Mouse (Mus musculus) MEL (cell line): Measurements from ENCODE around the gene H2-Ab1. TPM values are rescaled to one million over a fixed set of nuclear protein-coding genes. Genes with fewer than 3 reads are reported as not detected.

Experiments
- DNase-seq: peaks from one replicate; pipeline ENCODE4 v3.0.0; 2011; ENCODE audit warnings: low read depth, low spot score
- H3K27ac ChIP-seq: 2 replicates; pipeline ENCODE4 v1.5.1; 2012; ENCODE audit warnings: low read depth, mild to moderate bottlenecking, control low read depth, low read length, moderate library complexity; ENCODE audit not compliant: control insufficient read depth
- H3K27me3 ChIP-seq, 2 experiments: fragments of 150-350 bp in 1 of 2; sonication (generic) in 1 of 2; 2 replicates each; pipeline ENCODE4 v1.6.1; 2012; ENCODE audit warnings: low read length in 2 of 2, mild to moderate bottlenecking in 2 of 2, improper control_type of control experiment in 1 of 2, moderate library complexity in 1 of 2; ENCODE audit not compliant: insufficient read depth in 2 of 2, control insufficient read depth in 1 of 2
- H3K36me3 ChIP-seq, 2 experiments: 2 replicates each; pipeline ENCODE4 v1.6.1; 2012 to 2014; ENCODE audit warnings: low read length in 2 of 2, improper control_type of control experiment in 1 of 2, inconsistent platforms in 1 of 2, mild to moderate bottlenecking in 1 of 2; ENCODE audit not compliant: insufficient read depth in 2 of 2, control insufficient read depth in 1 of 2
- H3K4me1 ChIP-seq, 2 experiments: fragments of 150-350 bp in 1 of 2; sonication (generic) in 1 of 2; 2 replicates each; pipeline ENCODE4 v1.6.1; 2012; ENCODE audit warnings: low read length in 2 of 2, improper control_type of control experiment in 1 of 2, mild to moderate bottlenecking in 1 of 2; ENCODE audit not compliant: insufficient read depth in 2 of 2, control insufficient read depth in 1 of 2
- H3K4me3 ChIP-seq, 2 experiments: fragments of 150-350 bp in 1 of 2; sonication (generic) in 1 of 2; 2 replicates each; pipeline ENCODE4 v1.5.1; 2012; ENCODE audit warnings: low read depth in 2 of 2, low read length in 2 of 2, mild to moderate bottlenecking in 2 of 2, moderate library complexity in 2 of 2, control low read depth in 1 of 2, improper control_type of control experiment in 1 of 2; ENCODE audit not compliant: control insufficient read depth in 1 of 2, insufficient read depth in 1 of 2
- H3K79me2 ChIP-seq: 2 replicates; pipeline ENCODE4 v1.6.1; 2012; ENCODE audit warnings: mild to moderate bottlenecking, low read length, moderate library complexity; ENCODE audit not compliant: control insufficient read depth, poor library complexity, insufficient read depth
- H3K9ac ChIP-seq: 2 replicates; pipeline ENCODE4 v1.6.1; 2012; ENCODE audit warnings: low read depth, mild to moderate bottlenecking, control low read depth, low read length, moderate library complexity; ENCODE audit not compliant: control insufficient read depth, poor library complexity, severe bottlenecking
- H3K9me3 ChIP-seq: fragments of 150-350 bp; sonication (generic); replicated peaks from 2 replicates; pipeline ENCODE4 v1.6.1; 2012; ENCODE audit warnings: mild to moderate bottlenecking, low read length, improper control_type of control experiment, moderate library complexity; ENCODE audit not compliant: insufficient read depth
- CHD1 ChIP-seq: IDR thresholded peaks from 2 replicates; pipeline ENCODE4 v1.6.1; 2012; ENCODE audit warnings: low read depth, mild to moderate bottlenecking, inconsistent platforms, low read length, improper control_type of control experiment
- CHD2 ChIP-seq: IDR thresholded peaks from 2 replicates; pipeline ENCODE4 v1.6.1; 2011; ENCODE audit warnings: low read length, improper control_type of control experiment
- CTCF ChIP-seq, 3 experiments: IDR thresholded peaks in 2 of 3; conservative IDR thresholded peaks in 1 of 3; 2 replicates each; pipeline ENCODE4 v1.5.1; 2011 to 2012; ENCODE audit warnings: low read length in 3 of 3, low read depth in 2 of 3, mild to moderate bottlenecking in 2 of 3, improper control_type of control experiment in 1 of 3, inconsistent platforms in 1 of 3, mixed read lengths in 1 of 3, moderate library complexity in 1 of 3; ENCODE audit not compliant: control insufficient read depth in 1 of 3, insufficient read depth in 1 of 3, poor library complexity in 1 of 3, severe bottlenecking in 1 of 3
- MAX ChIP-seq: IDR thresholded peaks from 2 replicates; pipeline ENCODE4 v1.6.1; 2011; ENCODE audit warnings: low read length, improper control_type of control experiment
- MAZ ChIP-seq: IDR thresholded peaks from 2 replicates; pipeline ENCODE4 v1.6.1; 2012; ENCODE audit warnings: low read depth, mild to moderate bottlenecking, inconsistent platforms, low read length, improper control_type of control experiment
- MEF2A ChIP-seq: IDR thresholded peaks from 2 replicates; pipeline ENCODE4 v1.6.1; 2014; ENCODE audit warnings: low read depth, mild to moderate bottlenecking, inconsistent platforms, low read length, improper control_type of control experiment; ENCODE audit not compliant: poor library complexity, insufficient replicate concordance, severe bottlenecking; ENCODE audit errors: extremely low read depth
- MYB ChIP-seq: IDR thresholded peaks from 2 replicates; pipeline ENCODE4 v1.6.1; 2011; ENCODE audit warnings: mild to moderate bottlenecking, low read depth, low read length, improper control_type of control experiment
- MYC ChIP-seq: IDR thresholded peaks from 2 replicates; pipeline ENCODE4 v1.6.1; 2011; ENCODE audit warnings: low read depth, mild to moderate bottlenecking, low read length, improper control_type of control experiment, moderate library complexity
- NELFE ChIP-seq: IDR thresholded peaks from 2 replicates; pipeline ENCODE4 v1.6.1; 2011; ENCODE audit warnings: low read depth, low read length, improper control_type of control experiment
- POLR2AphosphoS2 ChIP-seq: IDR thresholded peaks from 2 replicates; pipeline ENCODE4 v1.6.1; 2011; ENCODE audit warnings: low read length, improper control_type of control experiment
- POLR2AphosphoS5 ChIP-seq: IDR thresholded peaks from 2 replicates; pipeline ENCODE4 v1.6.1; 2012; ENCODE audit warnings: low read depth, borderline replicate concordance, mild to moderate bottlenecking, inconsistent platforms, low read length, moderate library complexity, mixed read lengths
- SIN3A ChIP-seq: IDR thresholded peaks from 2 replicates; pipeline ENCODE4 v1.6.1; 2012; ENCODE audit warnings: low read length, improper control_type of control experiment, inconsistent platforms
- SMC3 ChIP-seq: IDR thresholded peaks from 2 replicates; pipeline ENCODE4 v1.6.1; 2011; ENCODE audit warnings: low read depth, low read length, improper control_type of control experiment
- TAL1 ChIP-seq: IDR thresholded peaks from 2 replicates; pipeline ENCODE4 v1.6.1; 2012; ENCODE audit warnings: mild to moderate bottlenecking, inconsistent platforms, low read length, moderate library complexity, mixed read lengths
- TBP ChIP-seq: IDR thresholded peaks from 2 replicates; pipeline ENCODE4 v1.8.0; 2011; ENCODE audit warnings: low read depth, low read length, improper control_type of control experiment
- ZC3H11A ChIP-seq: IDR thresholded peaks from 2 replicates; pipeline ENCODE4 v1.6.1; 2012; ENCODE audit warnings: low read depth, mild to moderate bottlenecking, inconsistent platforms, low read length, improper control_type of control experiment
- ZKSCAN1 ChIP-seq: IDR thresholded peaks from 2 replicates; pipeline ENCODE4 v1.6.1; 2012; ENCODE audit warnings: low read depth, mild to moderate bottlenecking, inconsistent platforms, low read length, improper control_type of control experiment, moderate library complexity
- ZMIZ1 ChIP-seq: IDR thresholded peaks from 2 replicates; pipeline ENCODE4 v1.6.1; 2012; ENCODE audit warnings: low read depth, mild to moderate bottlenecking, inconsistent platforms, low read length, improper control_type of control experiment, moderate library complexity
- ZNF384 ChIP-seq: IDR thresholded peaks from 2 replicates; pipeline ENCODE4 v1.6.1; 2012; ENCODE audit warnings: low read depth, mild to moderate bottlenecking, inconsistent platforms, low read length, improper control_type of control experiment
- polyA plus RNA-seq, 2 experiments: library from polyadenylated mRNA; stranded (reverse) in 1 of 2; unstranded in 1 of 2; fragments of >175 nt in 1 of 2; fragments of >200 nt in 1 of 2; gene quantifications; 2 replicates each; pipeline versions ENCODE4 v1.2.1 to v1.2.4; 2012; ENCODE audit warnings: low replicate concordance in 2 of 2, low read depth in 1 of 2; ENCODE audit not compliant: insufficient read length in 2 of 2, insufficient read depth in 1 of 2, missing spikeins in 1 of 2
- total RNA-seq: library from RNA; depleted of rRNA; stranded (reverse); fragments of 300-350 nt; gene quantifications from 2 replicates; pipeline ENCODE4 v1.2.3, GENCODE M21; 2012

H2-Ab1 gene
- total and polyA plus RNA-seq, 3 experiments: not detected

DNA sequence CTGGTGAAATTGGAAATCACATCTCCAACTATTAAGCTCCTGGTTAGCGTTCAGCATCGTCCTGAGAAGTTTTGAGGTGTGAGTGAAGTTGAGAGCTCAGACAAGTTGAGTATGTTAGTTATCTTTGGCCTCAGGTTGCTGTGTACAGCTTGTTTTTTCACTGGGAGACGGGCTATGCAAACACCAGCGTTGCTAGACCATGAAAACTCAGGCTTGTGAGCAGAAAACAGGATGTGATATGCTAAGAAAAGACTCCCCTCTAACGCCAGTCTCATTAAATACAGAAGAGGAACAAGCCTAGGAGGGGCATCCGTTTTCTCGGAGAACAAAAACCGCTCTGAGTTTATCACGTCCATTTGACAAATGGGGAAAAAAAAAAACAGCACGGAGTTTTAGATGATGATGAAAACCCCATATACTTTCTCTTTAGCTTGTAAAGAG, 17.9 kb upstream of the H2-Ab1 start:
- Histone ChIP-seq H3K4me1 (peaks cover 0 to 2% of the 10 kb centered on the region in 2 experiments; a peak in 1 of 4 replicates), H3K27me3 (peaks cover 0 to 1% of the 10 kb centered on the region in 2 experiments; a peak in 1 of 4 replicates), H3K9ac (peak overlapping the region; percentile 44), H3K79me2 (no peaks in the 10 kb centered on the region), H3K4me3 (peak overlapping the region; percentile 30 to 49), H3K36me3 (peaks cover 0 to 4% of the 10 kb centered on the region in 2 experiments; a peak in 2 of 4 replicates), H3K9me3 (no peaks in the 10 kb centered on the region), H3K27ac (peak overlapping the region; percentile 69)
- no peak for TF ChIP-seq ZC3H11A
- peak; percentile 76 for TF ChIP-seq ZNF384
- peak; percentile 76 for DNase-seq

DNA sequence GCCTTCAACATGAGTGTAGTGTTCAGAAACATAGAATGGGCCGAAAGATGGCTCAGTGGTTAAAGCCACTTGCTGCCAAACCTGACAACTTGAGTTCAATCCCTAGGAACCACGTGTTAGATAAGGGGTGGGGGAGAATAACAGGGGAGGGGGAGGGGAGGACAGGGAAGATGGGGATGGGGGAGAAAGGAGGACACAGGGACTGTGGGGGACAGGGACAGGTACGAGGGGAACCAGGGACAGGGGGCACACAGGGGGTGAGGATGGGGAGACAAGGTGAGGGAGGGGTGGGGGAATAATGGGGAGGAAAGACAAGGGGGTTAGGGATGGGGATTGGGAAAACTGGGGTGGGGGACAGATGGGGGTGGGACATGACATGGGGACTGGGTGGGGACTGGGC, 17.1 kb upstream of the H2-Ab1 start:
- H3K4me1 ChIP-seq: no peaks in the 10 kb centered on the region; a peak in 1 of 4 replicates
- no peak overlapping the region for H3K4me3 ChIP-seq
- no peak overlapping the region for H3K9ac ChIP-seq
- no peak for DNase-seq
- H3K27me3 ChIP-seq: peaks cover 0 to 4% of the 10 kb centered on the region in 2 experiments; a peak in 1 of 4 replicates
- H3K36me3 ChIP-seq: peaks cover 0 to 3% of the 10 kb centered on the region in 2 experiments; a peak in 1 of 4 replicates
- H3K79me2 ChIP-seq: no peaks in the 10 kb centered on the region
- no peak overlapping the region for H3K27ac ChIP-seq
- TF ChIP-seq MAX (no peak), CHD1 (no peak), MYB (no peak), MAZ (no peak), SMC3 (no peak), ZKSCAN1 (no peak), CTCF (IDR thresholded peaks at IDR 0.05 in 2 of 3, conservative IDR thresholded peaks at IDR 0.05 in 1 of 3; ENCODE audit: control insufficient read depth in 1 of 3, insufficient read depth in 1 of 3, low read depth in 2 of 3, low read length in 3 of 3, poor library complexity in 1 of 3, severe bottlenecking in 1 of 3) (no peak), ZC3H11A (no peak), ZMIZ1 (no peak), SIN3A (no peak), TBP (no peak), NELFE (no peak), TAL1 (no peak), POLR2AphosphoS5 (no peak), MEF2A (no peak), POLR2AphosphoS2 (no peak), CHD2 (no peak), MYC (no peak)
- H3K9me3 ChIP-seq: no peaks in the 10 kb centered on the region
